Mouse (Mus musculus) CH12.LX (cell line): ENCODE measurements at regions not wholly inside any gene's neighbourhood (a gene's known extent, or its start where the extent isn't known, plus 50 kb on each side); places are given as distances from the start of the nearest gene placed in this dataset.

Experiments used
- CTCF ChIP-seq, 2 experiments: IDR thresholded peaks in 1 of 2; conservative IDR thresholded peaks in 1 of 2; 2 replicates each; pipeline ENCODE4 v1.5.1; 2011 to 2012; ENCODE audit warnings: low read depth in 2 of 2, low read length in 2 of 2, improper control_type of control experiment in 1 of 2, inconsistent platforms in 1 of 2, mild to moderate bottlenecking in 1 of 2, moderate library complexity in 1 of 2
- MAFK ChIP-seq: IDR thresholded peaks from 2 replicates; pipeline ENCODE4 v1.6.1; 2011; ENCODE audit warnings: low read length, improper control_type of control experiment; ENCODE audit not compliant: insufficient replicate concordance

DNA sequence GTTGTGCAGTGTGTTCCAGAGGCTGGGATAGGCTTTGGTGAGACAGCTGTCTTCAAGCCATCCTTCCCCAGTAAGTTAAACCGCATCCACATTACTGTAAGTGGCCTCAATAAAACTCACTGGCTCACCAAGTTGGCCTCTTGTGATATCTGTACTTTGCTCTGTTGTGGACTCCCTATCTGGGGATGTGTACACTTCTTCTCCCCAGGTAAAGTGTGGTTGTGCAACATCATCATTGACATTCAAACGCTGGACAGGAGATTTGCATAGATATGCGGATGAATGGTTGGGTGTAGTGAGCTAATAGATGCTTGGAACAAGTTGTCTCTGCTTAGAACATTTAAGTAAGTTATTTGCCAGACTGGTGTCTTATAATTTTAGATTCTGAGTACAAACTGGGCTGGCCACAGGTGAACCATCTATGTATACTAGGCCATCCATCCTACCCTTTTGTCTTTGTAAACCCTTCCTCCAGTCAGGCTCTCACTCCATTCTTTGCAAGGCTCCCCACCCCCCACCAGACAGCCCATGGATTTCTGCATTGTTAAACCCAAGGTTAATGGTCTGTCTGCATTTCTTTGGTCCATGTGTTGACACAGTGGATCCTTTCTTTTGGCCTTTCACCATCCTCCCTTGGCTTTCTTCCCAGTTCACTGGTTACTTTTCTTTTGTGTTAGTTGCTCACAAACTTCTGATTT lies 303.0 kb downstream of the Plpp3 start:
- TF ChIP-seq MAFK (no peak), CTCF (conservative IDR thresholded peaks at IDR 0.05 in 1 of 2, IDR thresholded peaks at IDR 0.05 in 1 of 2; ENCODE audit: low read depth in 2 of 2, low read length in 2 of 2) (no peak)
